Mouse (Mus musculus): Measurements from ENCODE around the gene Gm20911.

Gm20911 gene

DNA sequence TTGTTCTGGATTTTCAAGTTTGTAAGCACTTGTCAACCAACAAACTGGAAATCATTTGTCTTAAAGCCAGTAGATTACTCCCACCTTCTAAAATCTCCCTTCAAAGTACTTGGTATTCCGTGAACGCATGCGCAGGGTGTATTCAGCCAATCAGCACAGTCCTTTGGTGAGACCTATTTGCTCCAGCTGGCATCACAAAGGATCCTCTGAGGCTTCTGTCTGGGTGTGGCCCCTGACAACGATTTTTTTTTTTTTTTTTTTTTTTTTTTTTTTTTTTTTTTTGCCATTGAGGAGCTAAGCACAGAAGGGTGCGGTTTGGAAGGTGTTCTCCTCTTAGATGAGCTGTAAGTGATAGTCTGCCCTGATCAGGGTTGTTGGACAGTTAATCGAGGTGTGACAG is at the start of gene Gm20911:
Gene Gm20911 (plus strand): TSS at position 301 of the 400 bp plus-strand sequence.
- no CpG with 5 or more reads among the region's 6 CpGs for WGBS
